Mouse (Mus musculus): ENCODE results near the gene Scly. TPM values are rescaled to one million over a fixed set of nuclear protein-coding genes. Genes with fewer than 3 reads are reported as not detected.

Scly gene
- polyA plus RNA-seq, 1 experiment from 2014 or later = 21.2 TPM

- H3K9me3 ChIP-seq = no peaks in the 10 kb centered on the region
- no peak for DNase-seq (ENCODE audit: low spot score)
- peaks cover 51% of the 10 kb centered on the region for H3K4me1 ChIP-seq
- peak overlapping the region; percentile 55 for H3K4me3 ChIP-seq
- H3K27me3 ChIP-seq (ENCODE audit: insufficient read depth, poor library complexity, severe bottlenecking) = peaks cover 11% of the 10 kb centered on the region
- H3K36me3 ChIP-seq = peaks cover 30% of the 10 kb centered on the region
- 52% methylated on average over 3 of the region's 3 CpGs for WGBS
- peak overlapping the region; percentile 91 for H3K27ac ChIP-seq
Measured at GRCm38 (mm10) chr1:91351249-91351648, 53.1 kb downstream of the Scly start.

- WGBS = 73% methylated on average over 2 of the region's 2 CpGs
- peaks cover 51% of the 10 kb centered on the region for H3K4me1 ChIP-seq
- DNase-seq (ENCODE audit: low spot score) = no peak
- no peaks in the 10 kb centered on the region for H3K9me3 ChIP-seq
- H3K27ac ChIP-seq = 0 out of 2 replicates have a peak overlapping the region, but pooled peaks have one; percentile 16
- H3K36me3 ChIP-seq = peaks cover 40% of the 10 kb centered on the region
- 0 out of 2 replicates have a peak, but pooled peaks cover 5% of the 10 kb centered on the region for H3K27me3 ChIP-seq (ENCODE audit: insufficient read depth, poor library complexity, severe bottlenecking)
- peak overlapping the region; percentile 55; the same call in 1 of the 2 replicates for H3K4me3 ChIP-seq
Measured at GRCm38 (mm10) chr1:91352277-91352676, 54.1 kb downstream of the Scly start.

GRCm38 (mm10) chr1:91356105-91356504 is 58.0 kb downstream of the Scly start:
- Histone ChIP-seq H3K4me3 (no peak overlapping the region), H3K9me3 (no peaks in the 10 kb centered on the region), H3K27me3 (ENCODE audit: insufficient read depth, poor library complexity, severe bottlenecking) (no peaks in the 10 kb centered on the region), H3K27ac (no peak overlapping the region), H3K4me1 (peaks cover 39% of the 10 kb centered on the region), H3K36me3 (peaks cover 78% of the 10 kb centered on the region)
- 80% methylated on average over 11 of the region's 11 CpGs for WGBS
- no peak for DNase-seq (ENCODE audit: low spot score)

- WGBS = 78% methylated on average over 5 of the region's 5 CpGs
- H3K27me3 ChIP-seq (ENCODE audit: insufficient read depth, poor library complexity, severe bottlenecking) = peaks cover 9% of the 10 kb centered on the region
- DNase-seq (ENCODE audit: low spot score) = no peak
- H3K9me3 ChIP-seq = peaks cover 13% of the 10 kb centered on the region
- no peak overlapping the region for H3K4me3 ChIP-seq
- peaks cover 20% of the 10 kb centered on the region for H3K4me1 ChIP-seq
- no peak overlapping the region for H3K27ac ChIP-seq
- peaks cover 72% of the 10 kb centered on the region for H3K36me3 ChIP-seq
Measured at GRCm38 (mm10) chr1:91362113-91362512, 64.0 kb downstream of the Scly start.

- DNase-seq (ENCODE audit: low spot score) = no peak
- H3K36me3 ChIP-seq = peaks cover 50% of the 10 kb centered on the region
- no peak overlapping the region for H3K27ac ChIP-seq
- H3K4me1 ChIP-seq = peaks cover 22% of the 10 kb centered on the region
- WGBS = 87% methylated on average over 16 of the region's 16 CpGs
- no peak overlapping the region for H3K4me3 ChIP-seq
- peaks cover 23% of the 10 kb centered on the region for H3K27me3 ChIP-seq (ENCODE audit: insufficient read depth, poor library complexity, severe bottlenecking)
- peaks cover 13% of the 10 kb centered on the region for H3K9me3 ChIP-seq
Measured at GRCm38 (mm10) chr1:91364822-91365644, 66.9 kb downstream of the Scly start.

GRCm38 (mm10) chr1:91365816-91366214 is 67.7 kb downstream of the Scly start:
- peaks cover 13% of the 10 kb centered on the region for H3K9me3 ChIP-seq
- peaks cover 23% of the 10 kb centered on the region for H3K27me3 ChIP-seq (ENCODE audit: insufficient read depth, poor library complexity, severe bottlenecking)
- H3K4me1 ChIP-seq = peaks cover 22% of the 10 kb centered on the region
- H3K27ac ChIP-seq = peak overlapping the region; percentile 77; the same call in 1 of the 2 replicates
- H3K36me3 ChIP-seq = peaks cover 50% of the 10 kb centered on the region
- DNase-seq (ENCODE audit: low spot score) = no peak
- 21% methylated on average over 8 of the region's 8 CpGs for WGBS
- H3K4me3 ChIP-seq = peak overlapping the region; percentile 64

- peaks cover 50% of the 10 kb centered on the region for H3K36me3 ChIP-seq
Measured at GRCm38 (mm10) chr1:91366215-91367108, 68.3 kb downstream of the Scly start, which contains the start of gene Erfe. Gene Erfe (plus strand): TSS chr1:91366430.

GRCm38 (mm10) chr1:91367295-91367694 is 69.2 kb downstream of the Scly start:
- H3K36me3 ChIP-seq = peaks cover 50% of the 10 kb centered on the region
- peak overlapping the region; percentile 64 for H3K4me3 ChIP-seq
- peaks cover 9% of the 10 kb centered on the region for H3K9me3 ChIP-seq
- H3K27me3 ChIP-seq (ENCODE audit: insufficient read depth, poor library complexity, severe bottlenecking) = peaks cover 23% of the 10 kb centered on the region
- WGBS = 88% methylated on average over 3 of the region's 3 CpGs
- DNase-seq (ENCODE audit: low spot score) = no peak
- H3K27ac ChIP-seq = peak overlapping the region; percentile 14; the same call in 1 of the 2 replicates
- H3K4me1 ChIP-seq = peaks cover 22% of the 10 kb centered on the region

More at GRCm38 (mm10) chr1:91366215-91367108, 68.3 kb downstream of the Scly start, which contains the start of gene Erfe:
- WGBS = 1% methylated on average over 68 of the region's 68 CpGs
- Histone ChIP-seq H3K27ac (peak within 1 kb of the TSS; percentile 77), H3K9me3 (peaks cover 13% of the 10 kb centered on the region), H3K4me1 (peaks cover 22% of the 10 kb centered on the region), H3K27me3 (ENCODE audit: insufficient read depth, poor library complexity, severe bottlenecking) (peaks cover 23% of the 10 kb centered on the region), H3K4me3 (peak within 1 kb of the TSS; percentile 64)
- no peak for DNase-seq (ENCODE audit: low spot score)

GRCm38 (mm10) chr1:91369408-91369807 is 71.3 kb downstream of the Scly start:
- H3K4me3 ChIP-seq = no peak overlapping the region
- H3K9me3 ChIP-seq = no peaks in the 10 kb centered on the region
- peaks cover 23% of the 10 kb centered on the region for H3K27me3 ChIP-seq (ENCODE audit: insufficient read depth, poor library complexity, severe bottlenecking)
- peaks cover 22% of the 10 kb centered on the region for H3K4me1 ChIP-seq
- no peak for DNase-seq (ENCODE audit: low spot score)
- H3K27ac ChIP-seq = no peak overlapping the region
- whole genome bisulfite sequencing = 66% methylated on average over 4 of the region's 4 CpGs
- H3K36me3 ChIP-seq = peaks cover 53% of the 10 kb centered on the region

- no peak overlapping the region for H3K4me3 ChIP-seq
Measured at GRCm38 (mm10) chr1:91370055-91370454, 71.9 kb downstream of the Scly start.

More at GRCm38 (mm10) chr1:91370055-91370454, 71.9 kb downstream of the Scly start:
- DNase-seq (ENCODE audit: low spot score) = no peak
- no peak overlapping the region for H3K27ac ChIP-seq
- 85% methylated on average over 23 of the region's 23 CpGs for WGBS
- H3K36me3 ChIP-seq = peaks cover 58% of the 10 kb centered on the region
- H3K9me3 ChIP-seq = no peaks in the 10 kb centered on the region
- peaks cover 23% of the 10 kb centered on the region for H3K27me3 ChIP-seq (ENCODE audit: insufficient read depth, poor library complexity, severe bottlenecking)
- H3K4me1 ChIP-seq = peaks cover 20% of the 10 kb centered on the region
